Mouse (Mus musculus) heart, adult 9 months (tissue): ENCODE measurements around the gene Gm732.

Experiments
- DNase-seq, 2 experiments: peaks; one replicate each; pipeline ENCODE4 v3.0.0; 2022; ENCODE audit warnings: low spot score in 2 of 2

Gene Gm732

DNA sequence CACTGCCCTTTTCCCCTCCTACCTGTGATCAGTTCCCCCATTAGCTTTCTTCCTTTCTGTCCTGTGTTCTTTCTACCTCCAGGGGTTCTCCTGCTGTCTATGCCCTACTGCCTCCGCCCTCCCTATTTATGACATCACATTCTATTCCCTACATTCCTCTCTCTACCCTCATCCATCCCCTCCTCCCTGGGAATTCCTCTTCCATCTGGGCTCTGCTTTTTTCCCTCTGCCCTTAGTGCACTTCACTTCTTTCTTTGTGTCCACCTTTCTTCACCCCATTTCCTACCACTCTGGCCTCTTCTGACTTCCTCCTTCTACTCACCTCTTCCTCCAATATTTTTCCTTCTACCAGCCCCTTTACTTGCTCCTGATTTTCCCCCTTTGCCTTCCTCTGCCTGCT is at the start of gene Gm732:
Gene Gm732, minus strand, starts transcription at position 101 of the 400 bp plus-strand sequence.
- DNase-seq = no peak
